Mouse (Mus musculus) right cerebral cortex, postnatal 36 days (tissue): ENCODE results near the gene Qdpr.
"Not testable (repeated sequence)": the region's sequence is repeated elsewhere in the genome, so short reads cannot be mapped to it uniquely, and the experiment has no call there.

ENCODE experiments used
- DNase-seq, 2 experiments: peaks; one replicate each; pipeline ENCODE4 v3.0.0; 2022; ENCODE audit warnings: low spot score in 2 of 2, mixed read lengths in 1 of 2

Qdpr gene

GRCm38 (mm10) chr5:45453451-45453850, 3.4 kb upstream of the Qdpr start, which contains the start of gene Clrn2:
Gene Clrn2 (plus strand): TSS chr5:45453751.
- DNase-seq = no peak

- no peak for DNase-seq
Observed at GRCm38 (mm10) chr5:45449206-45449605, 830 bp downstream of the Qdpr start.

- no peak for DNase-seq
Observed at GRCm38 (mm10) chr5:45448676-45449075, 1.4 kb downstream of the Qdpr start.

GRCm38 (mm10) chr5:45444130-45444832, 5.8 kb downstream of the Qdpr start:
- DNase-seq = no peak

GRCm38 (mm10) chr5:45441745-45442144, 8.3 kb downstream of the Qdpr start:
- DNase-seq = no peak

GRCm38 (mm10) chr5:45441124-45441523, 8.9 kb downstream of the Qdpr start:
- DNase-seq = no peak

- DNase-seq = no peak
Observed at GRCm38 (mm10) chr5:45438301-45438700, 11.7 kb downstream of the Qdpr start.

- no peak for DNase-seq
Observed at GRCm38 (mm10) chr5:45437826-45438225, 12.2 kb downstream of the Qdpr start.

GRCm38 (mm10) chr5:45435967-45436950, 13.8 kb downstream of the Qdpr start:
- no peak for DNase-seq

GRCm38 (mm10) chr5:45427891-45428290, 22.1 kb downstream of the Qdpr start:
- DNase-seq = no peak

GRCm38 (mm10) chr5:45426416-45427034, 23.5 kb downstream of the Qdpr start:
- no peak for DNase-seq

- not testable (repeated sequence) for DNase-seq
Observed at GRCm38 (mm10) chr5:45425771-45426170, 24.3 kb downstream of the Qdpr start.

- DNase-seq = peak in 1 of 2 experiments; percentile 25
Observed at GRCm38 (mm10) chr5:45424021-45424886, 25.8 kb downstream of the Qdpr start.

GRCm38 (mm10) chr5:45421881-45422844, 27.9 kb downstream of the Qdpr start:
- DNase-seq = no peak

- DNase-seq = no peak
Observed at GRCm38 (mm10) chr5:45419841-45420638, 30.0 kb downstream of the Qdpr start.

- no peak for DNase-seq
Observed at GRCm38 (mm10) chr5:45417859-45418443, 32.1 kb downstream of the Qdpr start.

- DNase-seq = no peak
Observed at GRCm38 (mm10) chr5:45416478-45416877, 33.6 kb downstream of the Qdpr start.

- no peak for DNase-seq
Observed at GRCm38 (mm10) chr5:45406129-45406528, 43.9 kb downstream of the Qdpr start.

GRCm38 (mm10) chr5:45402632-45403031, 47.4 kb downstream of the Qdpr start:
- peak; percentile 50 to 58 for DNase-seq
